Mouse (Mus musculus) midbrain, embryonic 12.5 days (tissue): Measurements from ENCODE around the gene Trnp1. TPM values are rescaled to one million over a fixed set of nuclear protein-coding genes. Genes with fewer than 3 reads are reported as not detected.

Experiments used
- ATAC-seq: fragments of 200-750 bp; cut with Nextera tagmentation; 2 replicates; pipeline ENCODE4 v1.8.0; 2017; ENCODE audit warnings: low read depth, moderate TSS enrichment, moderate library complexity; ENCODE audit not compliant: low FRiP score
- H3K27ac ChIP-seq: fragments of 300-500 bp; sonication (generic); replicated peaks from 2 replicates; pipeline ENCODE4 v1.5.1; 2016; ENCODE audit warnings: mild to moderate bottlenecking
- H3K27me3 ChIP-seq: fragments of 300-500 bp; sonication (generic); 2 replicates; pipeline ENCODE4 v1.6.1; 2016; ENCODE audit warnings: mild to moderate bottlenecking
- H3K36me3 ChIP-seq: fragments of 300-500 bp; sonication (generic); 2 replicates; pipeline ENCODE4 v1.6.1; 2016
- H3K4me1 ChIP-seq: fragments of 300-500 bp; sonication (generic); 2 replicates; pipeline ENCODE4 v1.6.1; 2016
- H3K4me2 ChIP-seq: fragments of 300-500 bp; sonication (generic); replicated peaks from 2 replicates; pipeline ENCODE4 v1.6.1; 2016; ENCODE audit warnings: mild to moderate bottlenecking, moderate library complexity
- H3K4me3 ChIP-seq: fragments of 300-500 bp; sonication (generic); 2 replicates; pipeline ENCODE4 v1.5.1; 2016; ENCODE audit warnings: mild to moderate bottlenecking
- H3K9ac ChIP-seq: fragments of 300-500 bp; sonication (generic); replicated peaks from 2 replicates; pipeline ENCODE4 v1.6.1; 2016; ENCODE audit warnings: mild to moderate bottlenecking, moderate library complexity
- H3K9me3 ChIP-seq: fragments of 300-500 bp; sonication (generic); 2 replicates; pipeline ENCODE4 v1.6.1; 2016; ENCODE audit warnings: mild to moderate bottlenecking
- WGBS: fragments of 180-500 bp; shearing (Covaris S2); methylation state at CpG from one replicate; pipeline ENCODE4 v1.1.7; 2016; 5-methylcytosine and 5-hydroxymethylcytosine counted together
- polyA plus RNA-seq: library from polyadenylated mRNA; unstranded; fragments of >200 nt; fragmentation: Nextera tagmentation; extraction: Ambion mirVana; gene quantifications from 2 replicates; pipeline ENCODE4 v1.2.1, GENCODE M21; 2016

The Trnp1 gene
- polyA plus RNA-seq, 1 experiment from 2014 or later, result 1.9 TPM

DNA sequence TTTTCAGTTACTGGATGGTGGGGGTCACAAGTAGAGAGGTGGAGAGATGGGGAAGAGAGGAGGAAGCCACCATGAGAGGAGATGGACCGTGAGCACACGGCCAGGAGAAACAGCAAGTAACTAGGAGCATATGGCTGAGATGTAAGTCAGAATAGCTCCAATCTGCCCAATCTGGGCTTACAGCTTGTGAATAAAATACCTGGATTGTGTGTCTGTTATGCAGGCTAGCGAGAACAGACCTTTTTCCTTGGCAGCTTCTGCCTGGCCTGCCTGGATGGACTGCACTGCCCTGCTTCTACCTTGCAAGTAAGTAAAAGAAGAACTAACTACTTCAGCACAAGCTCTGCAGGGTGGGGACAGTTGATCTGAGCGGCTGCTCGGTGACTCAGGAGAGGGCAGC, 12.7 kb upstream of the Trnp1 start:
- no peak overlapping the region for H3K4me2 ChIP-seq
- WGBS, result 83% methylated on average over 5 of the region's 5 CpGs
- H3K9me3 ChIP-seq, result 0 out of 2 replicates have a peak, but pooled peaks cover 1% of the 10 kb centered on the region
- H3K27ac ChIP-seq, result no peak overlapping the region
- no peaks in the 10 kb centered on the region for H3K4me1 ChIP-seq
- no peak overlapping the region for H3K4me3 ChIP-seq
- H3K27me3 ChIP-seq, result peaks cover 6% of the 10 kb centered on the region
- no peak overlapping the region for H3K9ac ChIP-seq
- no peaks in the 10 kb centered on the region for H3K36me3 ChIP-seq
- ATAC-seq, result no peak

- Histone ChIP-seq H3K36me3 (no peaks in the 10 kb centered on the region), H3K4me1 (no peaks in the 10 kb centered on the region), H3K4me3 (no peak overlapping the region), H3K27me3 (peaks cover 13% of the 10 kb centered on the region), H3K27ac (no peak overlapping the region), H3K9ac (no peak overlapping the region), H3K9me3 (no peaks in the 10 kb centered on the region), H3K4me2 (no peak overlapping the region)
- ATAC-seq, result no peak
- 86% methylated on average over 7 of the region's 7 CpGs for WGBS
Observed at GRCm38 (mm10) chr4:133508990-133509389, 10.6 kb upstream of the Trnp1 start.

- H3K4me2 ChIP-seq, result no peak overlapping the region
- H3K9ac ChIP-seq, result no peak overlapping the region
- H3K27me3 ChIP-seq, result peaks cover 33% of the 10 kb centered on the region
- H3K9me3 ChIP-seq, result no peaks in the 10 kb centered on the region
- WGBS, result 77% methylated on average over 5 of the region's 5 CpGs
- H3K4me1 ChIP-seq, result no peaks in the 10 kb centered on the region
- ATAC-seq, result no peak
- no peak overlapping the region for H3K27ac ChIP-seq
- H3K36me3 ChIP-seq, result no peaks in the 10 kb centered on the region
- no peak overlapping the region for H3K4me3 ChIP-seq
Observed at GRCm38 (mm10) chr4:133506573-133506972, 8.2 kb upstream of the Trnp1 start.

GRCm38 (mm10) chr4:133504755-133505485, 6.6 kb upstream of the Trnp1 start:
- WGBS, result 66% methylated on average over 9 of the region's 9 CpGs
- no peak for ATAC-seq

DNA sequence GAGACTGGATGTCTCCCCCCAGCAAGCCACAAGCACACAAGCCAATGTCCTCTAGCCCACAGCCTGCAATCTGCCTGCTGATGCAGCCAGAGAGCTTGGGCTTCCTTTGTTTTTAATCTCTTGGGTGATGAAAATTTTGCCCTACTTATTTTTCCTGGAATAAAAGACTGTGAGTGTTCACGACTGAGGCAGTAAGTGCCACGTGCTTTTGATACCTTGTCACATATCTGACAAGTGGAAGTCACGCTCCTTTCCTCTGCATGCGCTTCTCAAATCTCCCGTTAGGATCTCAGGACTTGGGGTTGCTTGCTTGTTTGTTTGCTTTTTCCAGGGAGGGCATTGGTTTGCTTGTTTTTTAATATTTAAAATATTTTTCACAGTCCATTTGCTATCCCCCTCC, 6.0 kb upstream of the Trnp1 start:
- Histone ChIP-seq H3K4me1 (no peaks in the 10 kb centered on the region), H3K36me3 (no peaks in the 10 kb centered on the region), H3K27ac (no peak overlapping the region), H3K9ac (no peak overlapping the region), H3K4me2 (no peak overlapping the region), H3K27me3 (peaks cover 51% of the 10 kb centered on the region), H3K9me3 (no peaks in the 10 kb centered on the region), H3K4me3 (no peak overlapping the region)
- ATAC-seq, result no peak
- 58% methylated on average over 5 of the region's 5 CpGs for WGBS

More at GRCm38 (mm10) chr4:133504755-133505485, 6.6 kb upstream of the Trnp1 start:
- Histone ChIP-seq H3K27me3 (peaks cover 45% of the 10 kb centered on the region), H3K9me3 (no peaks in the 10 kb centered on the region), H3K36me3 (no peaks in the 10 kb centered on the region), H3K4me2 (no peak overlapping the region), H3K4me1 (no peaks in the 10 kb centered on the region), H3K9ac (no peak overlapping the region), H3K27ac (no peak overlapping the region), H3K4me3 (no peak overlapping the region)

GRCm38 (mm10) chr4:133501514-133501913, 3.2 kb upstream of the Trnp1 start:
- Histone ChIP-seq H3K4me1 (peaks cover 16% of the 10 kb centered on the region), H3K4me2 (no peak overlapping the region), H3K4me3 (no peak overlapping the region), H3K9me3 (no peaks in the 10 kb centered on the region), H3K27me3 (peaks cover 79% of the 10 kb centered on the region), H3K9ac (no peak overlapping the region), H3K36me3 (no peaks in the 10 kb centered on the region), H3K27ac (no peak overlapping the region)
- ATAC-seq, result no peak
- 64% methylated on average over 7 of the region's 7 CpGs for WGBS

DNA sequence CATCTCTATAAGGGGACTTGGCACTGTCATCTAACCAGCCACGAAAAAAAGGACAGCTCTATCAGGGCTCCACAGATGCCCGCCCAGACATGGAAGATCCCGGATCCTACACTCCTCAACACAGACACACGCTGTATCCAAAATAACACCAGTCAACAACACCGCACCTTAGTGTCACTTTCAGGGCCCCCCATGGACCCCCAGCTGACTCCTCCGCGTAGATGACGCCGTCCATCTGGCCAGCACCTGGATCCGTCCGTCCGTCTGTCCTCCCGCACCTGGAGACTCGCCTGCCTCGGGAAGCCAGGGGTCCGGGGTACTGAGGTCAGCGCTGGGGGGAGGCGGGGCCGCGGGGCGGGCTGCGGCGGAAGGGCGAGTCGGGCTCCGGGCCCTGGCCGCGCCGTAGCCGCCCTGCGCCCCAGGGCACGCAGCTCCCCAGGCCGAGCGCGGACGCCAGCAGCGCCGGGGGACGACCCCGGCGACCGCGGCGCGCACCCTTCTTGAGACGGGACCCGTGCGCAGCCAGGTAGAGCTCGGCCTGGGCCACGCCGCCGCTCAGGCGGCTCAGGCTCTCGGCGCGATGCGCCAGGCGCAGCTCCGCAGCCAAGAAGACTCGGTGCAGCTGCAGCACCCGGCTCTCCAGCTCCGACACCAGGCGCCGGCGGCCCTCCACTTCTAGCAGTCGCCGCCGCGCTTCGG, 740 bp downstream of the Trnp1 start:
- ATAC-seq, result peak; percentile 62
- H3K9ac ChIP-seq, result peak overlapping the region; percentile 61
- under 1% methylated on average over 53 of the region's 70 CpGs for WGBS
- peaks cover 93% of the 10 kb centered on the region for H3K27me3 ChIP-seq
- H3K9me3 ChIP-seq, result no peaks in the 10 kb centered on the region
- no peak overlapping the region for H3K27ac ChIP-seq
- peak overlapping the region; percentile 62 for H3K4me3 ChIP-seq
- H3K4me1 ChIP-seq, result peaks cover 16% of the 10 kb centered on the region
- H3K4me2 ChIP-seq, result peak overlapping the region; percentile 100
- no peaks in the 10 kb centered on the region for H3K36me3 ChIP-seq

- WGBS, result 27% methylated on average over 6 of the region's 6 CpGs
- Histone ChIP-seq H3K36me3 (no peaks in the 10 kb centered on the region), H3K9ac (no peak overlapping the region), H3K27ac (no peak overlapping the region), H3K27me3 (peaks cover 91% of the 10 kb centered on the region), H3K4me2 (peak overlapping the region; percentile 100), H3K4me3 (peak overlapping the region; percentile 62), H3K9me3 (no peaks in the 10 kb centered on the region), H3K4me1 (peaks cover 16% of the 10 kb centered on the region)
- ATAC-seq, result no peak
Observed at GRCm38 (mm10) chr4:133496738-133497445, 1.5 kb downstream of the Trnp1 start.

DNA sequence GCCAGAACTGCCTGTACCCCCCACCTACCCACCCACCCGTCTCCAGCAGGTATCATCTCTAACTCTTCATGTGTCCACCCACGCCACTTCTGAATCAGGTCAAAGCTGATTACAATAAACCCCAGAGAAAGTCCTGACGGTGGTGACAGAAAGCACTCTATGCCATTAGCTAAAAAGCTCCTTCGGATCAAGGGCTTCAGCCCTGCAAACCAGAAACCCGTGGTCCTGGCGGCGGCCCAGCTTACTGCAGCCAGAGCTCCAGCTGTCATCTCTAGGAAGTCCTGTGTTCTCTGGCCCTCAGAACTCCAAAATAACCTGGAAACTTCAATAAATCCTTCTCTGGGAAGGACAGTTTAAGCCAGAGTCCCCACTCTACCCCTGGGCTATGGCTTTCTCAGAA, 2.6 kb downstream of the Trnp1 start:
- H3K4me1 ChIP-seq, result peaks cover 16% of the 10 kb centered on the region
- H3K4me3 ChIP-seq, result no peak overlapping the region
- no peak overlapping the region for H3K4me2 ChIP-seq
- ATAC-seq, result no peak
- peaks cover 80% of the 10 kb centered on the region for H3K27me3 ChIP-seq
- H3K36me3 ChIP-seq, result no peaks in the 10 kb centered on the region
- H3K9me3 ChIP-seq, result no peaks in the 10 kb centered on the region
- H3K9ac ChIP-seq, result no peak overlapping the region
- 35% methylated on average over 7 of the region's 7 CpGs for WGBS
- no peak overlapping the region for H3K27ac ChIP-seq

DNA sequence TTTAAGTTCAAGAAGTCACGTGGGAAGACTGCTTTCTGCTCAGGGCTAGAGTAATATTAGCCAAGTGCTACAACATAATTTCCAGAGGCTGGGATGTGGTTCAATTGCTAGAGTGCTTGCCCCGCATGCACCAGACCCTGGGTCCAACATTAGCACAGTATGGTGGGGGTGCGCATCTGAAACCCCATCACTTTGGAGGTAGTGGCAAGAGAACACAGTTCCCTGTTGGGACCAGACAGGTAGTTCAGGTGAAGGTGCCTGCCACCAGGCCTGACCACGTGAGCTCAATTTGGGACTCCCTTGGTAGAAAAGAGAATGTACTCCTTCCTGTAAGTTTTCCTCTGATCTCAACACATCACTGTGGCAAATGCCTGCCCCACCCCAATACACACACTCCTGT, 3.5 kb downstream of the Trnp1 start:
- peaks cover 17% of the 10 kb centered on the region for H3K4me1 ChIP-seq
- no peaks in the 10 kb centered on the region for H3K9me3 ChIP-seq
- H3K9ac ChIP-seq, result no peak overlapping the region
- ATAC-seq, result no peak
- H3K27ac ChIP-seq, result no peak overlapping the region
- H3K4me3 ChIP-seq, result no peak overlapping the region
- WGBS, result 66% methylated on average over 4 of the region's 4 CpGs
- H3K27me3 ChIP-seq, result peaks cover 71% of the 10 kb centered on the region
- H3K4me2 ChIP-seq, result no peak overlapping the region
- H3K36me3 ChIP-seq, result no peaks in the 10 kb centered on the region

DNA sequence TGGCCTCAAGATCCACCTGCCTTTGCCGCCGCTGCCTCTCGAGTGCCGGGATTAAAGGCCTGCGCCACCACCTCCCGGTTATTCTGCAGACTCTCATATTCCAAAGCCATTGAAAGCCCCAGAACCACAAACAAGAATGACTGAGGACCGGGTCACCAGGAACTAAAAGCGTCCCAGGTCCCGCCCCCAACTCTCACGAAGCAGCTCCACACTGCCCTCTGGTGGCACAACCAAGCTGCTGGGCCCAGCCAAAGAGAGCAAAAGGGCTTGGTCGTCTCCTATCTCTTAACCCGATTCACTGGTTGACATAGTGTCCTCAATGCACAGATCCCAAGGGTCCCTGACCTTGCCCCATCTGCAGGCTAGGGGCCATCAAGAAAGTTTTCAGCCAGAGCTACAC, 3.9 kb downstream of the Trnp1 start:
- no peak overlapping the region for H3K9ac ChIP-seq
- H3K27ac ChIP-seq, result no peak overlapping the region
- ATAC-seq, result no peak
- no peaks in the 10 kb centered on the region for H3K36me3 ChIP-seq
- H3K4me1 ChIP-seq, result peaks cover 19% of the 10 kb centered on the region
- peak overlapping the region; percentile 48 for H3K4me2 ChIP-seq
- H3K27me3 ChIP-seq, result peaks cover 67% of the 10 kb centered on the region
- H3K4me3 ChIP-seq, result peak overlapping the region; percentile 25
- WGBS, result under 1% methylated on average over 12 of the region's 12 CpGs
- H3K9me3 ChIP-seq, result no peaks in the 10 kb centered on the region

GRCm38 (mm10) chr4:133493895-133494294, 4.5 kb downstream of the Trnp1 start:
- peaks cover 18% of the 10 kb centered on the region for H3K4me1 ChIP-seq
- no peaks in the 10 kb centered on the region for H3K9me3 ChIP-seq
- H3K36me3 ChIP-seq, result no peaks in the 10 kb centered on the region
- peak overlapping the region; percentile 48 for H3K4me2 ChIP-seq
- H3K27ac ChIP-seq, result no peak overlapping the region
- peaks cover 61% of the 10 kb centered on the region for H3K27me3 ChIP-seq
- WGBS, result 23% methylated on average over 9 of the region's 12 CpGs
- peak overlapping the region; percentile 25; the same call in 1 of the 2 replicates for H3K4me3 ChIP-seq
- no peak for ATAC-seq
- no peak overlapping the region for H3K9ac ChIP-seq
